Mouse (Mus musculus): ENCODE results near the gene Lamtor3. TPM values are rescaled to one million over a fixed set of nuclear protein-coding genes. Genes with fewer than 3 reads are reported as not detected.

Gene Lamtor3
- total RNA-seq, 1 experiment: 39.3 TPM

DNA sequence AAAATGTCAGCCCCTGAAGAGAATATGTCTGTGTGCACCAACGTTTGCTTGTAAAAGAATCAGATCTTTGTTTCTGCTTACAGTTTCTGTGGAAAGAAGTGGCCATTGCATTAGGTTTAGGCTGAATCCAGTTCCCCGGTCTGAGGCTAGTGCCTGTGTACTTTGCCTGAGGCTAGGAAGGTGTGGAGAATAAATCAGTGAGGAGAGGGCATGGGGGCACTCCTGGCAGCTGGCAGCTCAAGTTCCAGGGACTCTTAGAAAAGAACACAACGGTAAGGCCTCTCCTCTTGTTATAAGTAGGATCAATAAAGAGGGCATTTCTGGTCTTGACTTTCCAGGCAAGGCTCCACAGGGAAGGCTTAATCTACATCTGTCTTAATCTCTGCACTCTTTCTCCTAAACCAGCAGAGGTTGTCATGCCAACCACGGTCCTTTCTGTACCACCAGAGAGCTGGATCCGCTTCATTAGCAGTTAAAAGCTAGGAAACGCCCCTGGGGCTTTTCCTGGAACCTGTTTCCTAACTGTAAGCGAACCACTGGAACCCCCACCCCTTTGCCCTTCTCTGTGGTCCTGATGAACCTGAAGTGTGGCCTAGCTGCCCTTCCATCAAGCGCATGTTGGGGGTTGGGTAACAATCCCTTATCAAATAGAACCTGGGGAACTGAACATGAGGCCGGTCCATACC lies 58.8 kb downstream of the Lamtor3 start:
- Histone ChIP-seq H3K4me3 (ENCODE audit: insufficient read depth in 1 of 2, low read depth in 1 of 2, low read length in 2 of 2, poor library complexity in 1 of 2, severe bottlenecking in 1 of 2) (peak overlapping the region; percentile 25 to 30; a peak in 1 of 4 replicates), H3K9me3 (ENCODE audit: control insufficient read depth, insufficient read depth, low read depth, low read length) (no peaks in the 10 kb centered on the region), H3K36me3 (ENCODE audit: control insufficient read depth, insufficient read depth, low read length, poor library complexity, severe bottlenecking) (no peaks in the 10 kb centered on the region), H3K27ac (ENCODE audit: insufficient read depth, low read depth, low read length, poor library complexity, severe bottlenecking) (peak overlapping the region; percentile 85), H3K4me1 (ENCODE audit: control insufficient read depth in 2 of 2, insufficient read depth in 2 of 2, low read length in 2 of 2, poor library complexity in 1 of 2) (peaks cover 10 to 14% of the 10 kb centered on the region in 2 experiments), H3K9ac (ENCODE audit: insufficient read depth, low read depth, low read length, poor library complexity, severe bottlenecking) (peak overlapping the region; percentile 24; the same call in 1 of the 2 replicates)
- TF ChIP-seq CHD2 (IDR thresholded peaks at IDR 0.05; ENCODE audit: low read depth, low read length): no peak
- TF ChIP-seq ZNF384 (IDR thresholded peaks at IDR 0.05; ENCODE audit: low read depth, low read length): no peak
- TF ChIP-seq ZC3H11A (IDR thresholded peaks at IDR 0.05; ENCODE audit: borderline replicate concordance, low read depth, low read length): no peak
- TF ChIP-seq HCFC1 (IDR thresholded peaks at IDR 0.05; ENCODE audit: borderline replicate concordance, insufficient read depth, low read length): no peak
- no peak for TF ChIP-seq MAFK (IDR thresholded peaks at IDR 0.05; ENCODE audit: insufficient read depth, low read depth, low read length)
- in situ Hi-C loops (cut with MboI; ENCODE audit: low sequenced_read_pairs in 2 of 2, unreplicated experiment in 2 of 2): no loop called here
- DNase-seq (ENCODE audit: low read depth, low spot score): peak; percentile 90

DNA sequence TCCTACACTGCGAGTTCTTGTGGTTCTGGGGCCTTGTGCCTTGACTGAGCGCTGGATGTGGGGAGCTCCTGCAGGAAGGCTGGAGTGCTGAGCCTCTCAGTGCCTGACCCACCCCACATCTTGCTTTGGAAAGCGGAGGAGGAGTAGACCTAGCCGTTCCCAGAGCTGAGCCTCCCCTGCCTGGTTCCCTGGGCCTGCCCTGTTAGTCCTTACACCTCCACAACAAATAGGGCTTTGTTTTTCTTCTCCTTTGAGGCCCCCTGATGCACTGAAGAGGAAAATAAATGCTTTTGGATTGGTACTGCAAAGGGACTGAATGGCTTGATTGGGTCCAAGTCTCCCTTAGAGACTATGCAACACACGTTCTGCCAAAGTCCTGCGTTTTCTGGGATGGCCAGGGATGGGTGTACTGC lies 59.3 kb downstream of the Lamtor3 start:
- peaks cover 10 to 16% of the 10 kb centered on the region in 2 experiments for H3K4me1 ChIP-seq (ENCODE audit: control insufficient read depth in 2 of 2, insufficient read depth in 2 of 2, low read length in 2 of 2, poor library complexity in 1 of 2)
- peak overlapping the region; percentile 85 for H3K27ac ChIP-seq (ENCODE audit: insufficient read depth, low read depth, low read length, poor library complexity, severe bottlenecking)
- in situ Hi-C loops (cut with MboI; ENCODE audit: low sequenced_read_pairs in 2 of 2, unreplicated experiment in 2 of 2): no loop called here
- no peak for DNase-seq (ENCODE audit: low read depth, low spot score)
- TF ChIP-seq ZC3H11A (IDR thresholded peaks at IDR 0.05; ENCODE audit: borderline replicate concordance, low read depth, low read length) (no peak), MAFK (IDR thresholded peaks at IDR 0.05; ENCODE audit: insufficient read depth, low read depth, low read length) (no peak), ZNF384 (IDR thresholded peaks at IDR 0.05; ENCODE audit: low read depth, low read length) (no peak), HCFC1 (IDR thresholded peaks at IDR 0.05; ENCODE audit: borderline replicate concordance, insufficient read depth, low read length) (no peak), CHD2 (IDR thresholded peaks at IDR 0.05; ENCODE audit: low read depth, low read length) (no peak)
- no peaks in the 10 kb centered on the region for H3K36me3 ChIP-seq (ENCODE audit: control insufficient read depth, insufficient read depth, low read length, poor library complexity, severe bottlenecking)
- H3K9ac ChIP-seq (ENCODE audit: insufficient read depth, low read depth, low read length, poor library complexity, severe bottlenecking): peak overlapping the region; percentile 24; the same call in 1 of the 2 replicates
- peak overlapping the region; percentile 25 to 30; a peak in 1 of 4 replicates for H3K4me3 ChIP-seq (ENCODE audit: insufficient read depth in 1 of 2, low read depth in 1 of 2, low read length in 2 of 2, poor library complexity in 1 of 2, severe bottlenecking in 1 of 2)
- H3K9me3 ChIP-seq (ENCODE audit: control insufficient read depth, insufficient read depth, low read depth, low read length): no peaks in the 10 kb centered on the region

DNA sequence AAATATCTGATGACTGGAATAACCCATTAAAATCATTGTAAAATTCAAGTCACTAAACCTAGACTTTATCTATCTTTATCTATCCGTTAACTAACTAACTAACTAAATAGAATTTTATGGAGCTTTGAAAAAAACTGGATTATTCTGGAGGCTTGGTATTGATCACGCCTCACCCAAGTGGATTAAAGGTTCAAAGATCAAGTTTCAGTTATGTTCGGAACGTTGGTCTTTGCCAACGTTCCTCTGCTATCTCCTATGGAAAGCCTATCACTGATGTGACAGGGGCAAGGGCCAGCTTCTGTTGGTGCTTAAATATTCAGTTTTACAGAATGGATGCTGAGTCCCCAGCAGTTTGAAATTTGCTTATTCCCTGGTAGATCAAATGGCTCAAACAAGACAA lies 59.9 kb downstream of the Lamtor3 start:
- Histone ChIP-seq H3K4me3 (ENCODE audit: insufficient read depth in 1 of 2, low read depth in 1 of 2, low read length in 2 of 2, poor library complexity in 1 of 2, severe bottlenecking in 1 of 2) (no peak overlapping the region), H3K27ac (ENCODE audit: insufficient read depth, low read depth, low read length, poor library complexity, severe bottlenecking) (no peak overlapping the region; the same call in 1 of the 2 replicates), H3K36me3 (ENCODE audit: control insufficient read depth, insufficient read depth, low read length, poor library complexity, severe bottlenecking) (no peaks in the 10 kb centered on the region), H3K9ac (ENCODE audit: insufficient read depth, low read depth, low read length, poor library complexity, severe bottlenecking) (no peak overlapping the region), H3K4me1 (ENCODE audit: control insufficient read depth in 2 of 2, insufficient read depth in 2 of 2, low read length in 2 of 2, poor library complexity in 1 of 2) (peaks cover 10 to 16% of the 10 kb centered on the region in 2 experiments), H3K9me3 (ENCODE audit: control insufficient read depth, insufficient read depth, low read depth, low read length) (no peaks in the 10 kb centered on the region)
- no peak for TF ChIP-seq ZC3H11A (IDR thresholded peaks at IDR 0.05; ENCODE audit: borderline replicate concordance, low read depth, low read length)
- no peak for TF ChIP-seq HCFC1 (IDR thresholded peaks at IDR 0.05; ENCODE audit: borderline replicate concordance, insufficient read depth, low read length)
- TF ChIP-seq ZNF384 (IDR thresholded peaks at IDR 0.05; ENCODE audit: low read depth, low read length): no peak
- TF ChIP-seq CHD2 (IDR thresholded peaks at IDR 0.05; ENCODE audit: low read depth, low read length): no peak
- TF ChIP-seq MAFK (IDR thresholded peaks at IDR 0.05; ENCODE audit: insufficient read depth, low read depth, low read length): no peak
- no peak for DNase-seq (ENCODE audit: low read depth, low spot score)
- in situ Hi-C loops (cut with MboI; ENCODE audit: low sequenced_read_pairs in 2 of 2, unreplicated experiment in 2 of 2): no loop called here

Other genes starting within 250 kb of the Lamtor3 start
- 0.62 and 1.5 TPM in 2 replicates for gene Gm21962, start 247.0 kb upstream of the Lamtor3 start, total RNA-seq (2012; rRNA removed)
- gene H2afz, start 54.0 kb upstream of the Lamtor3 start, total RNA-seq (2012; rRNA removed): 1,847 and 2,038 TPM in 2 replicates
- 4.8 and 5.1 TPM in 2 replicates for gene Dnajb14, start 50.8 kb upstream of the Lamtor3 start, total RNA-seq (2012; rRNA removed)
- gene Dapp1, start 63.0 kb downstream of the Lamtor3 start, total RNA-seq (2012; rRNA removed): 6.8 and 11.5 TPM in 2 replicates
- gene 1110002E22Rik, start 146.5 kb downstream of the Lamtor3 start, total RNA-seq (2012; rRNA removed): under 0.01 and 0.05 TPM in 2 replicates
- gene Gm5105, start 148.9 kb downstream of the Lamtor3 start, total RNA-seq (2012; rRNA removed): not detected in 2 replicates
- 16.2 and 16.5 TPM in 2 replicates for gene Trmt10a, start 224.9 kb downstream of the Lamtor3 start, total RNA-seq (2012; rRNA removed)
- 10.3 and 10.8 TPM in 2 replicates for gene Mttp, start 226.5 kb downstream of the Lamtor3 start, total RNA-seq (2012; rRNA removed)

Measured in ES-E14 (cell line).